Mouse (Mus musculus): ENCODE results near the gene Osgep. TPM values are rescaled to one million over a fixed set of nuclear protein-coding genes. Genes with fewer than 3 reads are reported as not detected.
"Not testable (repeated sequence)": the region's sequence is repeated elsewhere in the genome, so short reads cannot be mapped to it uniquely, and the experiment has no call there.

The Osgep gene
- 106 and 113 TPM in 2 replicates for total RNA-seq (2017)

- ATAC-seq (replicated peaks in 1 of 2; ENCODE audit: insufficient read depth in 1 of 2, low FRiP score in 2 of 2, low TSS enrichment in 1 of 2, low read depth in 1 of 2, poor library complexity in 2 of 2, severe bottlenecking in 2 of 2): peak; percentile 91 to 93
Measured at GRCm38 (mm10) chr14:50924281-50925064, at the start of gene Osgep, which contains the start of gene Apex1. Gene Osgep (minus strand): TSS chr14:50924893. Gene Apex1 (plus strand): TSS chr14:50924968.

GRCm38 (mm10) chr14:50973700-50974099 lies 49.0 kb upstream of the Osgep start:
- ATAC-seq (replicated peaks in 1 of 2; ENCODE audit: insufficient read depth in 1 of 2, low FRiP score in 2 of 2, low TSS enrichment in 1 of 2, low read depth in 1 of 2, poor library complexity in 2 of 2, severe bottlenecking in 2 of 2): no peak

DNA sequence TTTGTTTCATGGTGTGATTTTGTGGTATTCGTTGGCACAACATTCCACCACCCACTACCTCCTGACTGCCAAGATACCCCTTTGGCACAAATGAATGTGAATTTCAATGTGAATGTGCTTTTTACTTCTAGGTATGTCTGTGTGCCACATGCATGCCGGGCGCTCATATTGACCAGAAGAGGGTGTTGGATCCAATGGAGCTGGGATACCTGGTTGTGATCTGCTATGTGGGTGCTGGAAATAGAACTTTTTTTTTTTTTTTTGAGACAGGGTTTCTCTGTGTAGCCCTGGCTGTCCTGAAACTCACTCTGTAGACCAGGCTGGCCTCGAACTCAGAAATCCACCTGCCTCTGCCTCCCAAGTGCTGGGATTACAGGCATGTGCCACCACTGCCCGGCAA lies 48.4 kb upstream of the Osgep start:
- ATAC-seq (replicated peaks in 1 of 2; ENCODE audit: insufficient read depth in 1 of 2, low FRiP score in 2 of 2, low TSS enrichment in 1 of 2, low read depth in 1 of 2, poor library complexity in 2 of 2, severe bottlenecking in 2 of 2): not testable (repeated sequence)

DNA sequence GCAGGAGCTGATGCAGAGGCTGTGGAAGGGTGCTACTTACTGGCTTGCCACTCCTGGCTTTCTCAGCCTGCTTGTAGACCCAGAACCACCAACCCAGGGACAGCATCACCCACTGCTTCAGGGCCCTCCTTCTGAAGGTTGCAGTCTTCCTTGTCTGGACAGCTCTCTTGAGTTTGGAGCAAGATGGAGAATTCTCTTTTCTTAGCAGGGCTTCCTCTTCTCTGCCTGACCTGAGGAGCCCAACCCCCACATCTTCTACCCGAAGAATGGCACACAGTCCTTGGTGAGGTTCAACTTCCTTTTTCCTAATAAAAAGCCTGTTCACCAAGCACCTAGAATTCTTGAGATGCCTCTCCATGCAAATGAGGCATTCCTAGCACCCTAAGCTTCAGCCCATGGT lies 46.1 kb upstream of the Osgep start:
- ATAC-seq (replicated peaks in 1 of 2; ENCODE audit: insufficient read depth in 1 of 2, low FRiP score in 2 of 2, low TSS enrichment in 1 of 2, low read depth in 1 of 2, poor library complexity in 2 of 2, severe bottlenecking in 2 of 2): peak; percentile 34 to 54; a peak in 2 of 4 replicates

DNA sequence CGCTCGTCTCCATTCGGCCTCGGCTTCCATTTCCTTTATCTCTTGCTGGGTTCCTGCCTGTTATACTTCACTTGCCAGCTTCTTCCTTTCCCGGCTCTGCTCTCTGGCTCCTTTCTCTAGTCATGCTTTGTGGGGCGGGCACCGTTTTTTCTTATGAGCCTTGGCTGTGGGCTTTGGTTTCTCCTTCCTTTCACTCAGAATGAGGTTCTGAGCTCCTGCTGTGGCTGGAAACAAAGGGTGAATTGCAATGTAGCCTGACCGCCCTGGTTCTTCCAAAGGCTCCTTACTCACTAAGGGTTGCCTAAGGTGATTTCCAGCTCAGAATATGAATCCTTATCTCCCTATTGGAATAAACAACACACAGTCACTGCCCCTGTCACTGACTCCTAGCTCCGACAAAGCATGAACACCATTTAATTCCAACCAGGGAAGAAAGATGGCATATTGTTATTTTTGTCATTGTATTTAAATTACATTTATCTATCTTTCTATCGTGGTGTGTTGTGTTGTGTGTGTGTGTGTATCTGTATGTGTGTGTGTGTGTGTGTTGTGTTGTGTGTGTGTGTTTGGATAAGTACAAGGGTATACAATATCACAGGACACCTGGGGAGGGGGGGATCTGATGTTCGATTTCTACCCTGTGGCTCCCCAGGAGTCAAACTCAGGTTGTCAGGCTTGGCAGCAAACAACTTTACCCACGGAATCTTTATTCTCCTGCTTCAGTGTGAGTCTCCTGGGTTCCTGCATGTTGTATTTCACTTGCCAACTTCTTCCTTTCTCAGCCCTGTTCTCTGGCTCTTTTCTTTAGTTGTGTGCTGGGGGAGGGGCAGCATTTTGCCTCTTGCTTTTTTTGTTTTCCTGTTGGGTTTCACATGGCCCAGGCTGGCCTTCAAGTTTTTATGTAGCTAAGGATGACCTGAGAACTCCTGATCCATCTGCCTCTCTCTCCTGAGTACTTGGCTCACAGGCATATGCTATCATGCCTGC lies 45.2 kb upstream of the Osgep start:
- ATAC-seq (replicated peaks in 1 of 2; ENCODE audit: insufficient read depth in 1 of 2, low FRiP score in 2 of 2, low TSS enrichment in 1 of 2, low read depth in 1 of 2, poor library complexity in 2 of 2, severe bottlenecking in 2 of 2): peak in 1 of 2 experiments; percentile 40; a peak in 1 of 4 replicates

DNA sequence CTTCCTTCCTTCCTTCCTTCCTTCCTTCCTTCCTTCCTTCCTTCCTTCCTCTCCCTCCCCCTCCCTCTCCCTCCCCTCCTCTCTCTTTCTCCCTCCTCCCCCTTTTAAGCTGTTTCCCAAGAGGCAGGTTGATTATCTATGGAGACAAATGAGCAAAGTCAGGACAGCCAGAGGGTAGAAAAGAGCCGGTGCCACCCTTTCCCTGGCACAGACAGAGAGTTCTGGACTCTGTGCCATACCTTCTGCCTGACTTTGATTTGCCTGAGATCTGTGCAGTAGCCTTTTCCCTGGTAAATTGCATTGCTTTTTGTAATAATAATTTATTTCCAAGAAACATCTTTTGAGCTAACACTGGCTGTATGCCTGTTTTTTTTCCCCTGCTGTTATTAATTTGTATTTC lies 44.3 kb upstream of the Osgep start:
- ATAC-seq (replicated peaks in 1 of 2; ENCODE audit: insufficient read depth in 1 of 2, low FRiP score in 2 of 2, low TSS enrichment in 1 of 2, low read depth in 1 of 2, poor library complexity in 2 of 2, severe bottlenecking in 2 of 2): no peak

- ATAC-seq (replicated peaks in 1 of 2; ENCODE audit: insufficient read depth in 1 of 2, low FRiP score in 2 of 2, low TSS enrichment in 1 of 2, low read depth in 1 of 2, poor library complexity in 2 of 2, severe bottlenecking in 2 of 2): no peak
Measured at GRCm38 (mm10) chr14:50968216-50968980, 43.7 kb upstream of the Osgep start.

DNA sequence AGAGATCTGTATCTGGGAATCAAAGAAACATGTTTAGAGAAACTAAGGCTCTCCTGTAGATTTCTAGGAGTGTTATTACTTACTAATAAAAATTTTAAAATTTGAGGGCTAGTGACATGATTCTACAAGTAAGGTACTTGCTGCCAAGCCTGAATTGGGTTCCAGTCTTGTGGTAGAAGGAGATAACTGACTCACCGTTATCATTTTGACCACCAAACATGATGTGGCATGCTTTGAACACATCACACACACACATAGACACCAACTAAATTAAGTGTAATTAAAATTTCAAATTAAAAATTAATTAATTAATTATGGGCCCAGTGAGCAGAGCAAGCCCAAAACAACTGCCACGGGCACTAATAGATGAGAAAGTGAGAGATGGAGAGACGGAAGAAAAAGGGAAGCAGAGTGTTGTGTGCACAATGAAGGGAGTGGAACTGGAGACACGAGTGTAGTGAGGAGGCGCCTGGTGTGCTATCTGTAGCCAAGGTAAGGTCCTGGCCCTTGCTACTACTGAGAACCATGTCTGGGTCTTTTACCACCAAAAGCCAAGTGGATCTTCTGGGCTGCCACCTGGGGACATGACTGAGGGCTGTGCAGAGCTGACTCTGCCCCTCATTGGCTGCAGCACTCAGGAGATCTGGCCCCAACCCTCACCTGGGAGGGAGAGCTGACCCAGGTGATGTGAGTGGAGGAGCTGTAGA lies 33.7 kb upstream of the Osgep start:
- not testable (repeated sequence) for ATAC-seq (replicated peaks in 1 of 2; ENCODE audit: insufficient read depth in 1 of 2, low FRiP score in 2 of 2, low TSS enrichment in 1 of 2, low read depth in 1 of 2, poor library complexity in 2 of 2, severe bottlenecking in 2 of 2)

DNA sequence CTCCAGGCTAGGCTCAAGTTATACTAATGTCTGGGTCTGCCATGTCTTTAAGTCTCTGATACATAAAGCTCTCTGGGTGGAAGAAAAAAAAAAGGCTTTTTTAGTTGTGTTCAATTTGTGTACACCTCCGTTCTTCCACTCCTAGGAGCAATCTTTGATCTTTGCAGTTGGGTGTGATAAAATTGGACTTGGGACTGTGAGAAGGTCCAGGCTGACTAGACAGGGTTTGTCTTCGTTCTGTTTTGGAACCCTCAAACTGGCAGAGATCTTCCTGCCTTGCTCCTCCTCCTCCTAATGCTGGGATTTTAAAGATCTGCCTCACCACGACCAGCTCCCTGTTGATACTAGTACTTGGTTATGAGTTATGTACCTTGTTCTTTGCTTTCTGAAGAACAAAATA lies 32.5 kb upstream of the Osgep start:
- not testable (repeated sequence) for ATAC-seq (replicated peaks in 1 of 2; ENCODE audit: insufficient read depth in 1 of 2, low FRiP score in 2 of 2, low TSS enrichment in 1 of 2, low read depth in 1 of 2, poor library complexity in 2 of 2, severe bottlenecking in 2 of 2)

DNA sequence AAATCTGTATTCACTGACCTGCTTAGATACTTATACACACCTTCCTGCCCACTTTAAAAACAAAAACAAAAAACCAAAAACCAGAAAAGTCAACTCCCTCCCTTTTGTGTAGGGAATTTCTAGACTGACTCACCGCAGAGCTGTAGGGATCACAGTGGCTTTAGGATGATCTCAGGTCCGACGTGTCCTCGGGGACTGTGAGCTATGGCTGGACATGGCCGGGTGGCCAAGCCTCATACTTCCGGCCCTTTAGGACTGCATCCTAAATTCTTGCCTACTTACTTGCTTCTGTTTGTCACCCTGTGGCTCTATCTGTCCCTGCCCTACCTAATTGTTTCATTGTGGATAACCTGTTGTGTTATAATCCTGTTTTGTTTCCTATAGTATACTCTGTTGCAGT lies 32.0 kb upstream of the Osgep start:
- not testable (repeated sequence) for ATAC-seq (replicated peaks in 1 of 2; ENCODE audit: insufficient read depth in 1 of 2, low FRiP score in 2 of 2, low TSS enrichment in 1 of 2, low read depth in 1 of 2, poor library complexity in 2 of 2, severe bottlenecking in 2 of 2)

DNA sequence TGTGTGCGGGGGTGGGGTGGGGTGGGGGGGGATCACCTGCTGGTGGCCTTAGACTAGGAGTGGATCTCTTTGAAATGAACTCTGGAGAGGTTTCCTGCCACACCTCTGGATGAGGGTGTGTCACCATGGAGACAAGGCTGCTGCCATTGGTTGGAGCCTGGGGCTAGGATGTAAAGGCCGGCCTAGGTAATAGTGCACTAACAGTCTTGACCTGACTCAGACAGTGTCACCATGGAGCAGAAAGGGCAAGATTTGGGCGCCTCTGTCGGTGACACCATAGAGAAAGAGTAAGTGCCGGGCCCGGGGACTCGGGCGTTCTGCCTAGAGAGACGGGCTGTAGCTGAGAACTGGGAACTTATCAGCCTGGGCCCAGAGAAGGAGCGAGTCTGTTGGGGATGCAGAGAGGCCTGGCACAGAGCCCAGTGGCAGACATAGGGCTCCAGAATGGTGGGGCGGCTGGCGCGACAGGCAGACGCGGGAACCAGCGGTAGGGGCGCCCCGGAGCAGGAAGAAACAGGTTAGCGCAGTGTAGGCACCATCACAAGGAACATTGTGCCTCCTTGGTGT lies 31.3 kb upstream of the Osgep start, which contains the start of gene Pnp2:
Pnp2 (plus strand) TSS at position 51 of the 567 bp plus-strand sequence.
- peak; percentile 85 to 94 for ATAC-seq (replicated peaks in 1 of 2; ENCODE audit: insufficient read depth in 1 of 2, low FRiP score in 2 of 2, low TSS enrichment in 1 of 2, low read depth in 1 of 2, poor library complexity in 2 of 2, severe bottlenecking in 2 of 2)

- no peak; a peak in 1 of 4 replicates for ATAC-seq (replicated peaks in 1 of 2; ENCODE audit: insufficient read depth in 1 of 2, low FRiP score in 2 of 2, low TSS enrichment in 1 of 2, low read depth in 1 of 2, poor library complexity in 2 of 2, severe bottlenecking in 2 of 2)
Measured at GRCm38 (mm10) chr14:50955487-50955886, 30.8 kb upstream of the Osgep start.

DNA sequence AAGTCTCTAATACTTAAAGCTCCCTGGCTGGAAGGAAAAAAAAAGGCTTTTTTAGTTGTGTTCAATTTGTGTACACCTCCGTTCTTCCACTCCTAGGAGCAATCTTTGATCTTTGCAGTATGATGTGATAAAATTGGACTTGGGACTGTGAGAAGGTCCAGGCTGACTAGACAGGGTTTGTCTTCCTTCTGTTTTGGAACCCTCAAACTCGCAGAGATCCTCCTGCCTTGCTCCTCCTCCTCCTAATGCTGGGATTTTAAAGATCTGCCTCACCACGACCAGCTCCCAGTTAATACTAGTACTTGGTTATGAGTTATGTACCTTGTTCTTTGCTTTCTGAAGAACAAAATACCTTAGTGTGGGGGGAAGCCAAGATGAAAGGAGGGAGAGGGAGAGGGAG lies 20.8 kb upstream of the Osgep start:
- not testable (repeated sequence) for ATAC-seq (replicated peaks in 1 of 2; ENCODE audit: insufficient read depth in 1 of 2, low FRiP score in 2 of 2, low TSS enrichment in 1 of 2, low read depth in 1 of 2, poor library complexity in 2 of 2, severe bottlenecking in 2 of 2)

GRCm38 (mm10) chr14:50945081-50945480 lies 20.4 kb upstream of the Osgep start:
- ATAC-seq (replicated peaks in 1 of 2; ENCODE audit: insufficient read depth in 1 of 2, low FRiP score in 2 of 2, low TSS enrichment in 1 of 2, low read depth in 1 of 2, poor library complexity in 2 of 2, severe bottlenecking in 2 of 2): not testable (repeated sequence)

- ATAC-seq (replicated peaks in 1 of 2; ENCODE audit: insufficient read depth in 1 of 2, low FRiP score in 2 of 2, low TSS enrichment in 1 of 2, low read depth in 1 of 2, poor library complexity in 2 of 2, severe bottlenecking in 2 of 2): peak; percentile 81 to 85
Measured at GRCm38 (mm10) chr14:50944668-50945033, 20.0 kb upstream of the Osgep start.

DNA sequence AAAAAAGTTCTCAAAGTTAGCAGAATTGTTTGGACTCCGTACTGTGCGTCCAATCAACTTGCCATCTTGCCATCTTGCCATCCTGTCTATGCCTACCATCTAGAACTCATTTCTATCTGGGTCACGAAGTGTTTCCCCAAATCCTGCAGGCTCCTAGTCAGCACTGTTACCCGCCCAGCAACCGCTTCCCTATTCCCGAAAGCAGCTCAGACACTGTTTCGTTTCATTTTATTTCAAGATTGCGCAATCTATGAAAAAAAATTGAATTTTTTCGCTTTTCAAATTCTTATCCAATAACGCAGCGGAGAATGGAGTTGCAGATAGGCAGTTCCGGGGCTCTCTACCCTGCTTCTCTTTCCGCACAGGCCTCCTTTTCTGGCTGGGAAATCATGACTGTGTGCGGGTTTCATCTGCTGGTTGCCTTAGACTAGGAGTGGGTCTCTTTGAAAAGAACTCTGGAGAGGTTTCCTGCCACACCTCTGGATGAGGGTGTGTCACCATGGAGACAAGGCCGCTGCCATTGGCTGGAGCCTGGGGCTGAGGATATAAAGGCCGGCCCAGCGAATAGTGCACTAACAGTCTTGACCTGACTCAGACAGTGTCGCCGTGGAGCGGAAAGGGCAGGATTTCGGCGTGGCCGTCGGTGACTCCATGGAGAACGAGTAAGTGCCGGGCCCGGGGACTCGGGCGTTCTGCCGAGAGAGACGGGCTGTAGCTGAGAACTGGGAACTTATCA lies 19.4 kb upstream of the Osgep start, which contains the start of gene Gm49342:
Gm49342 (plus strand) TSS at position 586 of the 736 bp plus-strand sequence.
- ATAC-seq (replicated peaks in 1 of 2; ENCODE audit: insufficient read depth in 1 of 2, low FRiP score in 2 of 2, low TSS enrichment in 1 of 2, low read depth in 1 of 2, poor library complexity in 2 of 2, severe bottlenecking in 2 of 2): peak; percentile 97 to 98

Data from hematopoietic stem cell, adult 5-6 weeks (primary cell).